Mouse (Mus musculus): Measurements from ENCODE around the gene S100b.

The S100b gene

DNA sequence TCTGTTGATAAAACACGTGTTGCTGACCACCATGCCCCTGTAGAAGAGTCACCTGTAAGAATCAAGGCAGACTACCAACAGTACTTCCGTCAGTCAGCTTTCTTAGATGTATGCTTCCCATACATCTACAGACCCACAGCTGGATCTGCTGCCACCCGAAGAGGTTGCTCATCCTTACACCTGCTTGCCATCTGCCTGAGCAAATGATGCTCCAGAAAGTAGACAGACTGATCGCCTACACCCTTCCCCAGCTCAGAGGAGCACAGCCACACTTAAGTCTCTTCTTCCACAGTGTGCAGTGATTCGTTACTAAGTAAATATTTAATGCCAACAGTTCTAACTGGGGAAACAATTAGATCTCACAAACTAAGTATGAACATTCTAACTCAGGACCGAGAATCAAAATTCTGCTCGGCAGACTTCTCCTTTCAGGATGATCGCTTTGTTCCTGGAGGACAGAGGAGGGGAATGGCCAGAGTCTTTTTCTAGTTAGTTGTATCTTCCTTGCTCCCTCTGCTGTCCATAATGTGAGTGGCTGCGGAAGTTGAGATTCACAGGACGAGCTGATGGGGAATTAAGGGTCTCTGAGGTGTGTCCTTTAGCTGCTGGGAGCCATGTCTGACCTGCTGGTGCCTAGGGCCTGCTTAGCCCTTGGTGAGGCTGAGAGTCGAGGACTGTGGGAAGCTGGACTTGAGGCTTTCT, 6.9 kb downstream of the S100b start:
- DNase-seq (ENCODE audit: low spot score), result no peak

DNA sequence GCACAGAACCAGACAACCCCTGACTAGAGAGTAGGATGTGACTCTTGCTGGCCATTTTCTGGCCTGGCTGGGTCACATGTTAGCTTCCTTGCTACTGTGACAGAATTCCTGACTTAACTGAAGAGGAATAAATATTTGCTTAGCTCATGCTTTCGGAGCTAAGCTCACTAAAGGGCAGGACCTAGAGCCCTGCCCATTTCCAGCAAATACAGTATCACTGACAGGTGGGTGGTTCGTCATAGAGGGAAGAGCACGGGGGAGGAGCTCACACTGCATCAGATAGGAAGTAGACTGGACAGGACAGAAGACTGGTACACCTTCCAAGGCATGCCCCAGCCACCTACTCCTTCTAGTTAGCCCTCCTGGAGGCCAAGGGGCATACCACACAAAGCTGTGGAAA, 7.8 kb downstream of the S100b start:
- no peak for DNase-seq (ENCODE audit: low spot score)

DNA sequence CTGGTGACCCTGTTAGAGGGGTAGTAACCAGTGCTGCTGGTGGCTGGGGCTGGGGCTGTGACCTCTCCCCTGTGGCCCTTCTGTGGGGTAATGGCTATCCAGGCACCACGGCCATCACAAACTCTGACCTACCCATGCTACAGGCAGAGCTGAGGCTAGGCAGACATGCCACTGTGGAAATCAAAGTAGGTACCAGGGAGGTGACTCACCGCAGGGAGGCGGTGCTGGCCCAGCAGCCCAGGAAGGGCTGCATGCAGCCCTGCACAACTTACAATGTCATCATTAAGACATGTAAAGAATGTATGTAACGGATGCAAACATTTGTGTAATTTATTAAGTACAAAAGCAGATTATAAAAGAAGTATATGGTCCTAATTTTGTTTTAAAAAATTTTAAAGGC, 8.8 kb downstream of the S100b start:
- no peak for DNase-seq (ENCODE audit: low spot score)

DNA sequence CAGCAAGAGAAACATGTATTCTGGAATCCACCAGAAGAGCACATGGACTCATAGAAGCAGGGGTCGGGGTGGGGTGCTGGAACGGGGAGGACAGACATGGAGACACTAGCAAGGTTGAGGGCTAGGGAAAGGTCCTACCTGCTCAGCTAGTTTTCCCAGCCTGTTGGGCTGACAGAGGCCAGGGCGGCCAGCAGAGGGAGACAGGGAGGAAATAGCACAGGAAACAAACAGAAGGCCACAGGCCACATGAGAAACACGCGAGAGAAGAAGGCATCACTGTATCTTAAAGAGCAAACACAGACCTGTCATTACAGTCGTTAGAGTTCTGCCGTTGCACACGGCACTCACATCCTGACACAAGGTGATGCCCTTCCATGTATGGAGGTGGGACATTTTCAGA, 17.6 kb downstream of the S100b start:
- peak; percentile 4 for DNase-seq (ENCODE audit: low spot score)

DNA sequence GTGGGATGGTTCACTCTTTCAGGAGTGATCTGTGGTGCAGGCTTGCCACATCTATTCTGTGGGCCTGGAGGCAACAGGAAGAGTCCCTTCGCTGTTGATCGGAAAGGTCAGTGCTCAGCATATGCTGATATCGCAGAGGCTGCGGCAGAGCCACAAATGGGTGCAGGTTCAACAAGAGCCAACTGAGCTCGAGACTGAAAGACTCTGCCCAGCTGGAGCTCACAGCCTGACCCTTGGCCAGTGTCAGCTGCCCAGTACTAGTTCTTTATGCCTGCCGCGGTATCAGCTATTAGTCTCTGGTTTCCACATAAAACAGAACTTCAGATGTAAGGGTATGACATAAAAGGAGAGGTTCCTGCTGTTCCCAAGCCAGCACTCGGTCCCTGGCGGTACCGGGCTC, 21.6 kb downstream of the S100b start:
- DNase-seq (ENCODE audit: low spot score), result no peak

DNA sequence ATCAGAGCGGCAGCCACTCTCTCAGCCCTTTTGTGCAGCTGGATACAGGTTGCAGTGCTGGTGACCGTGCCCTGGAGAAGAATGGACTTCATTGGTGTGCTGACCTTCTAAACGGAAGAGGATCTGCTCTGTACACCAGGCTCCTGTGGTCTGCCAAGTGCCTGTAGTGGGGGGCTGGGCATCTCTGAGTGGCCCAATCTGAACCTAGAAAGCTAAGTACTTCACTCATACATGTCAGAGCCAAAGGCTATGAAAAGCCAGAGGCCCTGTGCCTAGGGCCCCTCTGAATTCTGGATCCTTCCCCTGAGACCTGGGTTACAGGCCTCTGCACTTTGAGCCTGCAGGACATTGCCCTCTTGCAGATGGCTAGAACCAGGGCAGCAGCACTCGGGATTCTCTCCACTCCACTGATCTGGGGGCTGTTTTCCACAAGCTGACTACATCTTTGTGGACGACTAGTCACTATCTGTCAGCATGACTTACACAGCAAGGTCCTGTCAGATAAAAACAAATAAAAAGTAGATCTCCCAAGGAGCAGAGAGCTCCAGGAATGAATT, 25.0 kb downstream of the S100b start:
- no peak for DNase-seq (ENCODE audit: low spot score)

DNA sequence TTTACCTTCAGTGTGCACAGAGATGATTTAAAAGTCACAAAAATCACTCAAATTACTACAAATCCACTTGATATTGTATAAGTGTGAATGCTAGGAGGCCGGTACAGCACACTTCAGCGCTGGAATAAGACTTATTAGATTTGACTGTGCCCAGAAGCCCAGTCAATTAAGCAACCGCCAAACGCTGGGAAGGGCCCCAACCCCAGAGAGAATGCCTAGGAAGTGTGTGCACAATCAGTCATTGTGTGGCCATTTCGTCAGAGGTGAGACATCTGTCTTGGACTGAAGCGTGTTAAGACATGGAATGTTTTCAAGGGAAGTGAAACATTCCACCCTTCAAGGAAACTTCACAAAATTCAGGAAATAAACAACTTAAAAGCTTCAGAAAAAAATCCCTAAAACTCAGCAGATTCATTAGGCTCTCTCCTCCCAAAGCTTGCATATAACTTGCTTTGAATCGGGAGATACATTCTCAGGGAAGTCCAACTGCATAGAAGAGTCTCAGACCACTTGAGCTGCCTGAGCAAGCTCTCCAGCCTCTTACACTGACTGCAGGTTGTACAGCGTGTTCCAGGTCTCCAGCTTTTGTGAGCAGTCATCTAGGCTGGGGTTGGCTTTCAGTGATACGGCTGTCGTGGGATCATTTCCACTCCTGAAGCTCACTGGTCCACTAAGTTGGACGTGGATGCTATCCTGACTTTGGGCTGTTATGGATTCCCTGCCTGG, 34.8 kb downstream of the S100b start:
- DNase-seq (ENCODE audit: low spot score), result no peak

DNA sequence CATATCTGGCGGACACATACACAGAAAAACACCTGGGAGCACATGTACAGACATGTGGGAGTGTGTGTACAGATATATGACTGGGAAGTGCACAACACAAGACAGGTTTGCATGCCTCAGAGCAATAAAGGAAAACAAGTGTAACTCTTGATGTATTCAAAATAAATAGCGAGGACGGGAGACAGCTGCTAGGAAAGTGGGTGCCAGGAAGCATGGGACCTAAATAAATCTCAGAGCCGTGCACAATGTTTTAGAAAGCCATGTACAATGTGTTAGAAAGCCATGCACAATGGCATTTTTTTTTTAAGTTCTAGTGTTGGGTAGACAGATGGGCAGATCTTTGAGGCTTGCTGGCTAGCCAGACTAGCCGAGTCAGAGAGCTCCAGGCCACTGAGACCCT, 35.4 kb downstream of the S100b start:
- no peak for DNase-seq (ENCODE audit: low spot score)

DNA sequence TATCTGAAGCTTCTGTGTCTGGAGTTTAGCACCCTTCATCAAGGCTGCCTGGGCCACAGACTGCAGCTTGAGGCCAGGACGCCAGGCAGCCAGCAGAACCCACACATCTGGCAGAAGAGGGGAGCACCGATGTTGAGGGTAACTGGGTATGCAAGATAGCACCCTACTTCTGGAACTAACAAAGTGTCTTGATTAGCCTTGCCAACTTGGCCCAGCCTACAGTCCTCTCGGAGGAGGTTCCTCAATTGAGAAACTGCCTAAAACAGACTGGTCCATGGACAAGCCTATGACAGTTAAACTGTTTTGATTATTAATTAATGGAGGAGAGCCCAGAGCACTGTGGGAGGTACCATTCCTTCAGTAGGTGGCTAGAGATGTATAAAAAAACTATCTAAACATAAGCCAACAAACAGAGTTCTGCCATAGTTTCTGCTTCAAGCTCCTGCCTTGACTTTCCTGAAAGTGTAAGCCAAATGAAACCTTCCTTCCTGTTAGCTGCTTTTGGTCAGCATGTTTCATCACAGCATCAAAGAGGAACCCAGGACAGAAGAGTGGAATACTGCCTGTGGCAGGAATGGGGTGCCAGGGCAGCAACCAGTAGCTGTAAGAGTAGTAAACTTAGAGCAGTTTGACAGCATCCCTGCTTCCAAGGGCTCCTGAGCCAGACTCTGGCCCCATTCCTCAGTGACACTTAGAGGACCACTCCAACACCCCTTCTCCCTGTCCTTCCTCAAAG, 36.5 kb downstream of the S100b start:
- DNase-seq (ENCODE audit: low spot score), result no peak

DNA sequence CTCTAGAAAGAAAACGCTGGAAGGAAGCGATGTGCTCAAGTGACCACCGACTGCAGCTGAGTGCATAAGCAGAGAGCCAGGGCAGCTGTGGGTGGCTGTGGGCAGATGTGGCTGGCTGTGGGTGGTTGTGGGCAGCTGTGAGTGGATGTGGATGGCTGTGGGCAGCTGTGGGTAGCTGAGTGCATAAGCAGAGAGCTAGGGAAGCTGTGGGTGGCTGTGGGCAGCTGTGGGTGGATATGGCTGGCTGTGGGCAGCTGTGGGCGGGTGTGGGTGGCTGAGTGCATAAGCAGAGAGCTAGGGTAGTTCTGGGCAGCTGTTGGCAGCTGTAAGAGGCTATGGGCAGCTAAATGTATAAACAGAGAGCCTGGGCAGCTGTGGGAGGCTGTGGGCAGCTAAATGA, 39.6 kb downstream of the S100b start:
- no peak for DNase-seq (ENCODE audit: low spot score)

DNA sequence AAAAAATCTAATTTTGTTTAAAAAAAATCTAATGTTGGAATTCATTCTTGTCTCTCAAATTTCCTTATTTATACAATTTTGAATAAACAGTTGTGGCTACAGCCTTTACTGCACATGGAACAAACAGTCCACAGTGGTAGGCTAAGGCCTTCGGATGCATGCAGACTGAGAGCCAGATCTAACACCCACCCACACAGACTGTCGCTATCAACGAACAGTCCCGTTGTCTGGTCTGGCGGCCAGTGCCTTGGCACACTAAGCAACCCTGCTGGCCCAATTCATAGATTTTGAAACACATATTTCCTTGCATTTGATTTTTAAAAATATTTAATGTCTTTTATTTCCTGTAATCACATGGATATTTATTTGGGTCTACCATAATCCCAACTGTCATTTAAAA, 46.5 kb downstream of the S100b start:
- DNase-seq (ENCODE audit: low spot score), result no peak

DNA sequence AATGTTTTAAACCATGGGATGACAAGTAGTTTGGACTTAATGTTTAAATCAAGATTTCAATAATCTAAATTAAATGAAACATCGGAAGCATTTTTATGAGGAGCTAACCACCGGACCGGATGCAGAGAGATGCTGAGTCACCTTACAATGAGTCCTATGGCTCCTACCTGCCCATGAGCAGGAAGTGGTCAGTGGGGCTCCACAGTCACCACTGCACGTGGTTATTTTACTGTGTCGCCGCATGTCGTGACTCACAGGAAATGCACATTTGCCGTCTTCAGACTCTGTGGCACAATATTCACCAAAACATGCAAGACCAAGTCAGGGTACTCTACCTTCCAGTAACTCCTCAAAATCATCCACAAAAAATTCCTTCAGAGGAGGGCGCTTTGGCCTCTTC, 53.1 kb downstream of the S100b start:
- DNase-seq (ENCODE audit: low spot score), result no peak
